15 mouse cellular contexts compared by ENCODE assay signal in the genomic region with DNA sequence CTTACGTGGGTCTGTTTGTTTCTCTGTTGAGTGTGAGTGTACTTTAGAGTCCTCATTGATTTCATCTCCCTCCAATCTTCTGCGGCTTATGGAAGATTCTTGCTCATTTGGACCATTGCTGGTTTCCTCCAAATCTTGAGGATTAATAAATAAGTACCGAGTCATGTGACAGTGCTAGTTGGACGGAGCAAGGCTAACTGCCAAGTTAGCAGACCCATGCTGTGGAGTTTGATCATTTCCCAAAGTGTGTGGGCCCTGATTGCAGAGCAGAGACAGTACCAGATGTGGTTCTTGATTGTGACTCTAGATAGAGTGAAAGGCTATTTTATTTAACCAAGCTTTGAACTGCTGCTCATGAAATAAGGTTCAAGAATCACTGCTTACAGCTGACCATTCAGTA.
"Had no signal": no experiment of that assay in that cellular context is flagged by ENCODE, and none has a peak within 500 bp of the region (broad histone marks: within the 10 kb centered on the region; RNA-seq: fewer than 3 reads in every experiment).

No protein-coding gene starts in this region.

- H3K36me3 ChIP-seq: limb, embryonic 15.5 days; midbrain, embryonic 10.5 days; neural tube, embryonic 15.5 days had no signal

- ATAC-seq: intestine, postnatal 0 days; lung, postnatal 0 days had no signal

- H3K27me3 ChIP-seq: limb, embryonic 15.5 days; neural tube, embryonic 15.5 days had no signal

- H3K4me2 ChIP-seq: limb, embryonic 15.5 days; neural tube, embryonic 15.5 days had no signal

- H3K9ac ChIP-seq: limb, embryonic 15.5 days; liver, embryonic 14.5 days; neural tube, embryonic 15.5 days had no signal

- H3K4me1 ChIP-seq: midbrain, embryonic 10.5 days; neural tube, embryonic 15.5 days had no signal

- DNase-seq: layer of hippocampus, adult 9-11 months; layer of hippocampus, postnatal 36 days; lung, adult 18-20 months; lung, postnatal 36 days; midbrain, embryonic 14.5 days; right cerebral cortex, adult 18-20 months; right cerebral cortex, postnatal 25 days; thymus, postnatal 36 days had no signal

- H3K27ac ChIP-seq: limb, embryonic 15.5 days; liver, embryonic 14.5 days; midbrain, embryonic 10.5 days; neural tube, embryonic 15.5 days had no signal

- H3K9me3 ChIP-seq: limb, embryonic 15.5 days; midbrain, embryonic 10.5 days; neural tube, embryonic 15.5 days had no signal

- H3K4me3 ChIP-seq: limb, embryonic 15.5 days; midbrain, embryonic 10.5 days; myocyte; neural tube, embryonic 15.5 days had no signal
